Mouse (Mus musculus): Measurements from ENCODE around the gene Slc44a1.

The Slc44a1 gene

GRCm38 (mm10) chr4:53440010-53440815 lies at the start of gene Slc44a1:
TSS of gene Slc44a1 (plus strand) at chr4:53440413.
- peak; percentile 93 to 94 for DNase-seq (ENCODE audit: low spot score in 2 of 2)

- no peak for DNase-seq (ENCODE audit: low spot score in 2 of 2)
Measured at GRCm38 (mm10) chr4:53395002-53395401, 45.2 kb upstream of the Slc44a1 start.

GRCm38 (mm10) chr4:53396623-53397192 lies 43.5 kb upstream of the Slc44a1 start:
- DNase-seq (ENCODE audit: low spot score in 2 of 2) = no peak

- DNase-seq (ENCODE audit: low spot score in 2 of 2) = no peak
Measured at GRCm38 (mm10) chr4:53397280-53398117, 42.7 kb upstream of the Slc44a1 start.

- DNase-seq (ENCODE audit: low spot score in 2 of 2) = no peak
Measured at GRCm38 (mm10) chr4:53398561-53398960, 41.7 kb upstream of the Slc44a1 start.

GRCm38 (mm10) chr4:53399428-53399827 lies 40.8 kb upstream of the Slc44a1 start:
- DNase-seq (ENCODE audit: low spot score in 2 of 2) = no peak

- DNase-seq (ENCODE audit: low spot score in 2 of 2) = no peak
Measured at GRCm38 (mm10) chr4:53403386-53403785, 36.8 kb upstream of the Slc44a1 start.

GRCm38 (mm10) chr4:53404431-53404925 lies 35.7 kb upstream of the Slc44a1 start:
- DNase-seq (ENCODE audit: low spot score in 2 of 2) = no peak

- no peak for DNase-seq (ENCODE audit: low spot score in 2 of 2)
Measured at GRCm38 (mm10) chr4:53406866-53407265, 33.3 kb upstream of the Slc44a1 start.

- DNase-seq (ENCODE audit: low spot score in 2 of 2) = no peak
Measured at GRCm38 (mm10) chr4:53408821-53409220, 31.4 kb upstream of the Slc44a1 start.

- DNase-seq (ENCODE audit: low spot score in 2 of 2) = no peak
Measured at GRCm38 (mm10) chr4:53409526-53410085, 30.6 kb upstream of the Slc44a1 start.

GRCm38 (mm10) chr4:53410752-53411151 lies 29.5 kb upstream of the Slc44a1 start:
- DNase-seq (ENCODE audit: low spot score in 2 of 2) = no peak

- no peak for DNase-seq (ENCODE audit: low spot score in 2 of 2)
Measured at GRCm38 (mm10) chr4:53411958-53412870, 28.0 kb upstream of the Slc44a1 start.

GRCm38 (mm10) chr4:53412991-53413390 lies 27.2 kb upstream of the Slc44a1 start:
- DNase-seq (ENCODE audit: low spot score in 2 of 2) = no peak

- DNase-seq (ENCODE audit: low spot score in 2 of 2) = no peak
Measured at GRCm38 (mm10) chr4:53414031-53414797, 26.0 kb upstream of the Slc44a1 start.

GRCm38 (mm10) chr4:53415873-53416637 lies 24.2 kb upstream of the Slc44a1 start:
- peak; percentile 49 to 65 for DNase-seq (ENCODE audit: low spot score in 2 of 2)

- no peak for DNase-seq (ENCODE audit: low spot score in 2 of 2)
Measured at GRCm38 (mm10) chr4:53416928-53417327, 23.3 kb upstream of the Slc44a1 start.

- DNase-seq (ENCODE audit: low spot score in 2 of 2) = no peak
Measured at GRCm38 (mm10) chr4:53422799-53423198, 17.4 kb upstream of the Slc44a1 start.

GRCm38 (mm10) chr4:53427120-53427519 lies 13.1 kb upstream of the Slc44a1 start:
- DNase-seq (ENCODE audit: low spot score in 2 of 2) = no peak

Measured in right cerebral cortex, postnatal 10 days (tissue).